Mouse (Mus musculus) adrenal gland, adult 8-10 months (tissue): ENCODE measurements around the gene Cep164. TPM values are rescaled to one million over a fixed set of nuclear protein-coding genes. Genes with fewer than 3 reads are reported as not detected.
A peak's percentile ranks its signal among the peaks of the same experiment; 100 is the strongest.
"Not testable (repeated sequence)": the region's sequence is repeated elsewhere in the genome, so short reads cannot be mapped to it uniquely, and the experiment has no call there.

Experiments
- DNase-seq: peaks from one replicate; pipeline ENCODE4 v3.0.0; 2022
- total RNA-seq, 4 experiments: library from RNA; stranded (reverse); gene quantifications; 2 replicates each; pipeline ENCODE4 v1.2.4; 2022

Gene Cep164
- 10 to 100 TPM; 17.6 to 30.5 (median 23.3) TPM for total RNA-seq

DNA sequence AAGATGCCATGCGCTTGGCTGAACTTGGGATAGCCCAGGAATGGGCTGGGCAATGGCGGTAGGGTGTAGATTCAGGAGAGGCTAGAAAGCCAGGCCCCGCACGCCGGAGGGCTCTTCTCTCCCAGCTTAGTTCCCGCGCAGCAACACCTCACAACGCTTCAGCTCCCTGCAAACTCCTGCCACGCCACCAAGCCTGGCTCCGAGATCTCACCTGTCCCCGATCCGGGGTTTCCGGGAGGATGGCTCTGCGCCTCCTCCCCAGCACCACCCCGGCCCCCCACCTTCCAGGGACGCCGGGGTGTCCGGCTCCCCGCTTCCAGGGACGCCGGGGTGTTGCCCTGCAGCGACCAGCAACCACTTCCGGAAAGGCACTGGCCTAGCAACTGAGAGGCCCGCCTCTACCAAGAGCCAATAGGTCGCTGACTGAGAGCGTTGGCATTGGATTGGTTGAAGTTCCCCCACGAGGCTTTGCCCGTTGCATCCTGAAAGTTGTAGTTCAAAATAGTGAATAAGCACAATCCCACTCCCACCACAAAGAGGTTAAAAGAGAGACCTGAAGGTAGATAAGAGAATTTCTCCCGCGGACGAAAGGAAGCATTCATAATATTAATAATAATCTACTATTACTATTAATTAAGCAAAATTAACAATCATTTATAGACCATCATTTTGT lies at the start of gene Cep164:
Cep164 (minus strand) TSS at position 401 of the 673 bp plus-strand sequence.
- DNase-seq: peak; percentile 90

DNA sequence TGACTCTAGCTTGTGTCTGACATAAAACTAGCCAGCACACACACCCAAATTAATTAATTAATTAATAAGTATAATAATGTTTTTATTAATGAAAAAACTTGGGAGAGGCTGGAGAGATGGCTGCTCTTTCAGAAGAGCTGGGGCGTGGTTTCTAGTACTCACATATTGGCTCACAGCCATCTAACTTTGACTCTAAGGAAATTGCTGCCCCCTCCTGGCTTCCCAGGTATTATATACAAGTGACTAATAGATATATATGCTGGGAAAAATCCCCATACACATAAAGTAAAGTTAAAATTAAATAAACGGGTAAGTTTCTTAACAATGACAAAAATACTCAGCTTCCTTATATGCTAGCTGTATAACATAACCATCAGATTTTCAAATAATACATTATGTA lies 49.4 kb upstream of the Cep164 start:
- no peak for DNase-seq

DNA sequence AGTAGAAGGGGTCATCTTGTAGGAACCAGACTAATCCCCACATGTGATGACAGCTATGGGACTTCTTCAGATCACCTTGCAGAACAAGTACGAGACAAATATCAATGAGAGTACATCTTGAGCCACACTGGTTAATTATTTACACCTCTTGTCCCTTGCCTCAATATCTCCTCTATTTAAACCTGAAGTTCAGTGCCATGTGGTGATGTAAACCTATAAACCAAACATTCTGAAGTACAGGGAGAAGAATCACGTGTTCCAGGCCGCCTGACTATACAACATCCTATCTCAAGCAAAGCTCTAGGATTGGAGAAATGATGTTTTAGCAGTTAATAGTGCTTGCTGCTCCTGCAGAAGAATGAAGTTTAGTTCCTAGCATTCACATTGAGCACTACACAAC lies 41.8 kb upstream of the Cep164 start:
- no peak for DNase-seq

DNA sequence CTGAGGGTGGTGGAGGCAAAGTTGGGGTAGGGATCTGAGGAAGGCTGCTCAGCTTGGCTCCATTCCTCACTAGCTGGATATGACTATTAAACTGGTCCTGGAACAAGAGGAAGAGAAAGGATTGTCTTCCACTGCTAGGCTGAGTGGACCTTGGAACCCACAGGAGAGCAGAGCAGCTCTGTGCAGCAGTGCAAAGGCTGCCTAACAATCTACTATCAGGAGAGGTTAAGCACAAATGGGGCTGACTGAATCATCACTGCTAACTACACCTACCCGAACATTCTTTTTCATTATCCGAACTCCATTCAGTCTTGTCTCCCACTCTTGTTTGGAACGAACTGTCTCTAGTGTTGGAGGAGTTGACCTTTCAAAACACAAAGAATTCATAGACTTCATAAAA lies 40.7 kb upstream of the Cep164 start:
- DNase-seq: no peak

DNA sequence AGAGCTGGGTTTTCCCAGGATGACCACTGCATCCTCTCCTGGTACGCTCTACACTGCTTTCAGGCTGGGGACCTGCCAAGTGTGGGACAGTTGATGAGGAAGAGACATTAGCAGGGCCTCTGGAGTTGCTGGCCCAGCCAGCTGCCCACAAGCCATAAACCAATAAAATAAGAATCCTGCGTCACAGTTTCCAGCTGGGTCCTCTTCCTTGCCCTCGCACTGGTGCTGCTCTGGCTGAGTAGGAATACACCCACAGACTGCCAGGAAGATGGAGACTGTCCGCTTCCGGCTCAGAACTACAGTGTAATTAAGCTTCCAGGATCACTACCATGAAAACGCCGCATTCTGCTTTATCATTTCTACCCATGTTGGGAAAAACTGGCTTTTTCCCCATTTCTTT lies 33.3 kb upstream of the Cep164 start:
- no peak for DNase-seq

DNA sequence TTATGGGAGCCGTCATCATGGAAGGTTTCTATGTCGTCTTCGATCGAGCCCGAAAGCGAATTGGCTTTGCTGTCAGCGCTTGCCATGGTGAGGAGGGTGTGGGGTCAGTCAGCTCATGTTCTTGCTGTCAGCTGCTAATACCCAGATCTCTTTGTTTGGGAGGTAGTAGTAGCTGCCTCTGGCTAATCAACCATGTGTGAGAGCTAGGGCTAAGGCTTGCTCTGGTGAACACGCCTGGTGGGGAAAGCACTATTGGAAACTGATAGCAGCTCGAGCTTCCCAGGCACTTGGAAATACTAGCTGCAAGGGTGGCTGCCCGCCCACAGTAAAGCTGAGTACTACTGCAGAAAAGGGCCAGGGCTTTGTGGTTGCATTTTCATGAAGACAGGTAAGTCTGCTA lies 30.9 kb upstream of the Cep164 start:
- no peak for DNase-seq

DNA sequence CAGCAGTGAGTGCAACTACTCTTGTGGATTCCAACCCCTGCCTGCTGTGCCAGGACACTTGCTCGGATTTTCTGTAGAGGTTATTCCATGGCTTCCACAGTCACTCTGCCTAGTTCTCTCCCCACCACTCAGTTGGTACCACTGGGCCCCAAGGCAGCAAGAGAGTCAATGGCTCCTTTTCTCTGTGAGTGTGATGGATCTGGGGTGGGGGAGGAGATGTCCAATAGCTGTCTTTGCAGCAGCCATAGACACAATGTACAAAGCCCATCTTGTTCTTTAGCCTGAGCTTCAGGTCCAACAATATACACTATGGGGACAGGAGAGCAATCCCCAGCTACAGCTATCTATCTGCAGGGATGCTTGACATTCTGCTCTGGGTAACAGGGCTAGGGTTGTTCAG lies 25.6 kb upstream of the Cep164 start:
- no peak for DNase-seq

DNA sequence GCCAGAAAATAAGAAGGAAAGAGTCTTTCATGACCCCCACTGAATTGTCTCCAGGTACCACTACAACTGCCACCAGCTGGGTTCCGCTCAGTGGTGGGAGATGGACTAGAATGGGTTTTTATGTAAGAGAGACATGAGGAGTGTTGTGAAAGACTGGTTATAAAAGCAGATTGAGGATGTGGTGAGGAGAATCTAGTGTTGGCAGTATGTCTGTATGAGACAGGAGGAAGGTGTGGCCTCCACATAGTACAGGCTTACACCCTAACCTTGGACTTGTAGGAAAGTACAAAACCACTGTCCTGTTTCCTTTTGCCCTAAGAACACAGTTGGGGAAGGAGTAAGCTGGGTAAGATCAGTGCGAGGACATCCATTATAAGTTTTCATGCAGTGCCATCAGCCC lies 25.2 kb upstream of the Cep164 start:
- no peak for DNase-seq

DNA sequence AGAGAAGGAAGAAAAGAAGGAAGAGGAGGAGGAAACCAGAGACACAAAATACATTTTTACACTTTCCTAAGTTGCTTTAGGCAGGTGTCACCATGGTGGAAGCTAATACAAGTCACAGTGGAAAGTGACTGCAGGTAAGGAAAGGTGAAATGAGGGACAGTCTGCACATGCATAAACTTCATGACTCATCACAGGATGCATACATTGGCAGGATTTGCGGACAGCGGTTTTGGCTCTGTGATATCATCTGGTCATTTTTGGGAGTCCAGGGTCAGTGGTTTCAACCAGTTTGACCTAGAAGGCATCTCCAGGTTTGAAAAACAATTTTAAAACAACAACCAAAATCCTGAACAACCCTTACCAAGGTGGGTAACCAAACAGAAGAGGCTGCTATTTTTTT lies 23.3 kb upstream of the Cep164 start:
- no peak for DNase-seq

DNA sequence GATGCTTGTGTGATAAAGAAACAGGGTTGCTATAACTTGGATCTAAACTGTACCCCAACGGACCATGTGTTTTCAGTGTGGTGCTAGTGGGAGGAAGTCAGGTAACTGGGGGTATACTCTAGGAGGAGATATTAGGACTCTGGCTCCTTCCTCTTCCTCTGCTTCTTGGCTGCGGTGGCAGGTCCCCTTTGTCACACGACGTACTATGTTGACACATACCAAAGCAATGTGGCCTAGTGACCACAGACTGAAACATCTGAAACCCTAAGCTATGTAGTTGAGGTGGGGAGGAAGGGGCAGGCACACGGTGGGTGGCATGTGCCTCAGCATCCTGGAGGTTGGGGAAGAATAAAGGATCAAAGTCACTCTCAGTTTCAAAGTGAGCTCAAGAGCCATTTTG lies 22.8 kb upstream of the Cep164 start:
- DNase-seq: no peak

DNA sequence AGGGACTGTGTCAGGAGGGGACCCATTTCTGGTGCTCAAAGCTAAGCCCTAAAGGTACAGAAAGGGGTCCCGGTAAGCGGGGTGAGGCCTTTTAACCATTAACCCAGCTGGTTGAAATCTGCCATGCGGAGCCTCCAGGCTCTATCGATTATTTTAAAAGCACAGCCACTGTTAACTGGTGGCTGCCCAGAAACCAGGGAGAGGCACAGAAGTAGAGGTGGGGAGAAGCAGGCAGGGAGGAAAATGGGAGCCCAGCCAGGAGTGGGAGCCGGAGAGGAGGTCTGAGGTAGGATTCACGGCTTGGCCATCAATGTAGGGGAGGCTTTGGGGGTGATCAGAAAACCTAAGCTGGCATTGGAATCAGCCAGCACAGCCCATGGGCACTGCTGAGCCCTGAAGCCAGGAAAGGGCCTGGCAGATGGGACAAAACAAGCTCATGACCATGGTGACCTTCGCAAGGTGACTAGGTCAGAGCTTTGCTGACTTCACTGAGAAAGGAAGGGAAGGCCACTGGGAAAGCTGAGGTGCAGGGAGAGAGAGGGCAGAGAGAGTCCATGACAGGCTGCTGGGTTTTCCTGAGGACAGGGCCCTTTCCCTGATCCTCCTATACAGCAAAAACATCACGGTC lies 22.2 kb upstream of the Cep164 start:
- DNase-seq: no peak

DNA sequence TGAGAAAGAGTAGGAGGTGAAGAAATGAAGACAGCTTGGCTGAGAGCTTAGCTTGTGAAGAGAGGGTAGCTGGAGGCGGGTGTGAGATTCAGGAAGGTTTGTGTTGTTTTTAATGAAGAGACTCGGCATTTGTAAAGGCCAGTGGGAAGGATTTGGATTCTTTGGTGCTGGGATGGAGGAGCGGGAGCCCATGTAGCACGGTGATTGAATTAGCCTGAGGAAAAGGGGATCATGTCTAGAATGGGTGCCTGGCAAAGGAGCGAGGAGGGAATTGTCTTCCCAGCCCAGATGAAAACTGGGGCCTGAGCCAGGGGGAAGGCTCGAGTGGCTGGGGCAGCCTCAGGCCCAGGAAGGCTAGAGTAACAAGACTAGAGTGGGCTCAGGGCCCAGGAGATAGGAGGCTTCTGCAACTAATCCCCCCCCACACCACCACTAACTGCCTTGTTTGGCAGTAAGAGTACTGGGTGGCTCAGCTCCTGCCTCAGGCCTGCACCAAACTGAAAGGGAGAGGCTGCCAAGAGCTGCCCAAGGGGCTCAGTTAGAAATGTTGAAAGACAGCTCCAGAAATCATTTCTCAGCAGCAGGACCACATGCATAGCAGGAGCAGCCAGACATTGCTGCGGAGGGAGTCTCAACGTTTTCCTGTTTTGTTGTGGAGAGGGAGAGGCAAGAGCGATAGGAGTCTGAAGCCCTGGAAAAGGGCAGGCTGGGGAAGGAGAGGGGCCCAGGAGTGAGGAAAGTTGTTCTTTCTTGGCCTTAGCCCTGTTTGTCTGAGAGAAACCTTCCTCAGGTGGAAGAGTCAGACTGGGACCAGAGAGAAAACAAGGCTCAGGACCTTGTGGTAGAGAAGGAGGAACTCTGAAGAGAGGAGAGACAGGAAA lies 21.3 kb upstream of the Cep164 start:
- DNase-seq: no peak

DNA sequence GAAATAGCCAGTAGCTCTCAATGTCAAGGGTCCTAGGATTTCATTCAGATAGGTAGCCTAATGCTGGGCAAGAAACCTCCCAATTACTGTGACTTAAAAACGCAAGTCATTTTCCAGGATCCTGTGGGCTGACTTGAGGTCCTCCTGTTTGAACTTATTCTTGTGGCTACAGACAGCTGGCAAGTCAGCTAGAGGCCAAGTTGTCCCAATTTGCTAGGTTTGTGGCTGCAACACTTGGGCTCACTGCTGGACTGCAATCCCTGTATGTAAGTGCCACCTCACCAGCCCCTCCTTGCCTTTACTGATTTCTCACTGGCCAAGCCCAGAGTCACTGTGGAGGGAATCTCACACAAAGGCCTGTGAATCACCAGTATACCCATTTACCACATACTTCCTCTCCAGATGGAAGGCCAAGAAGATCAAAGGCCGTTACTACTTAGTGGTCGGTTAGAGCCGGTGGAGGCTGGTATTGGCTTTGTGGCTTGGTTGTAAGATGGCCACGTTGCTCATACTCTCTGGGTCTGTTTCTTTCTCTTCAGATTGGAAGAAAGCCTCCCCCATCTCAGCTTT lies 18.5 kb upstream of the Cep164 start:
- DNase-seq: no peak

DNA sequence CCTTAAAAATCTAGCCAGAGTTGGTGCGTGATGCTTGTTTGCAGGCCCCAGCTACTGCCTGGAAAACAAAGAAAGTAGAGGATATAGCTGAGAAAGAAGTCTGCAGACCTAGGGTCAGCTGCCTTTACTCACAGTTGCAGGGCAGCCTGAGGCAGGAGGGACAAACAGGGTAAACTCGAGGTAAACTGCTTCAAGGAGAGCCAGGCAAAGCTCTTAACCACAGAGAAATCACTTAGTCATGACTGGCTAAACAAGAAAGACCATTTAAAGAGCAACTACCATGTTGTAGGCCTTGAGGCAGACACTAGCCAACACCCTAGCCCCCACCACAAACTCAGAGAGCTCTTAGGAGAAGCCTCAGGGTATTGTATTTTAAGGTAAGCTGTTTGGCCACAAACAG lies 17.7 kb upstream of the Cep164 start:
- not testable (repeated sequence) for DNase-seq

DNA sequence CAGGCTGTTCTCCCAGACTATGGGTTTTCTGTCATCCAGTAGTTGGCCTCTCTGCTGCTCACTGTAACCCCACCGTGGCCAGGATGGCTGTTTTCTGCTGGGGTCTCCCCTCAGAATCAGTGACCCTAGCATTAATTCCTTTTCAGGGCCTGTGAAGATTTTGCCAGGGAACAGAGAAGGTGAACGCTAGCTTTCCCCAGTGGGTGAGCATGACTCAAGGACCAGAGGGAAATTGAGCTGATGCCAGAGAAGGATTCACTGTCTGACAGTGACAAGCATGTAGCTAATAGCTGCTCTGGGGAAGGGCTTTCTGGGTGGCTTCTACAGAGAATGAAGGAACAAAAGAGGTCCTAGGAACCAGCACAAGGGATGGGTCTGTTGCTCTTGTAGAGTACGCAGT lies 17.1 kb upstream of the Cep164 start:
- DNase-seq: no peak

DNA sequence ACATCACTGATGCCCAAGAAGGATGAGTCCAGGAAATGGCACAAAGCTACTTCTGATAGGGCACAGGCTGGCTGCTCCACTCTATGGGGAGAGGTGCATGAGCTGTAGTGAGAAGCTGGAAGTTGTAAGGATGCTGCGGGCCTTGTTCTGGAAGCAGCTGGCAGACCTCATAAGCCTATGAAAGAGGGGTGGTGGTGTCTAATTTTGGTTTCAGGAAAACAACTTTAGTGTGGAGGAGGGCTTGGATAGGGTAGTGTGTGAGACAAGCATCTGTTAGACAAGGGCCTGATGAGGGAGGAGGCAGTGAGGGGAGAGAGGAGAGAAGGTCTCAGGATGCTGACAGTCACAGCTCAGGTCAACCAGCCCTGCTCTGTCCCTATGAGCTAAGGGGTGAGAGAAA lies 15.3 kb upstream of the Cep164 start:
- no peak for DNase-seq

DNA sequence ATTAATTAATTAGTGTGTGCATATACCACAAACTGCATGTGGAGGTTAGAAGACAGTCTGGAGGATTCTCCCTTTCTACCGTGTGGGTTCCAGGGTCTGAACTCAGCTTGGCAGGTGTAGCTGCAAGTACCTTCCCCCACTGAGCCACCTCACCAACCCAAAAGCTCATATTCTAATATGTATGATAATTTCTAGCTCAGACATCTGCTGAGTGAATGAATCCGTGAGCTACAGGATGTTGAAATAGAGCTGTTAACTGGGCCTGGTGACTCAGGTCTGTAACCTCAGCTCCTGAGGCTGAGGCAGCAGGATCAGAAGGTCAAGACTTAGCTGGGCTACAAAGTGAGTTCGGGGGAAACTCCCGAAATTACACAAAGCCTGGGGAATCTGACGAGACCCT lies 14.5 kb upstream of the Cep164 start:
- no peak for DNase-seq

DNA sequence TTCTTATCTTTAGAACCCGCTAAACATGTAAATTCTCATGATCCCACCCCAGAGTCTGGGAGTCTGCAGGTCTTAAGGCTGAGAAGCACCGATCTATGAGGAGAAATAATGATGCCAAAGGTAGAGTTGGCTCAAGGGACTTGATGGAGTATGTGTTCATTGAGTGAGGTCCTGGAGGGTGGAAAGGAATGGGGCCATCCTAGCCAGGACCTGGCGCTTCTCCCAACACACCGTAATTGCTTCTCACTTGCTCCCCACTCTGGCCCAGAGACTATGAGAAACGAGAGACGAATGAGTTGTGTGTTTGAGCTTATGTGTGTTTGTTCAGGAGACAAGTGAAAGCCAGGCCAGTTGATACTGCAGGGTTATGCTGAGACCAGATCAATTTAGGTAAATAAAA lies 13.0 kb upstream of the Cep164 start:
- no peak for DNase-seq

DNA sequence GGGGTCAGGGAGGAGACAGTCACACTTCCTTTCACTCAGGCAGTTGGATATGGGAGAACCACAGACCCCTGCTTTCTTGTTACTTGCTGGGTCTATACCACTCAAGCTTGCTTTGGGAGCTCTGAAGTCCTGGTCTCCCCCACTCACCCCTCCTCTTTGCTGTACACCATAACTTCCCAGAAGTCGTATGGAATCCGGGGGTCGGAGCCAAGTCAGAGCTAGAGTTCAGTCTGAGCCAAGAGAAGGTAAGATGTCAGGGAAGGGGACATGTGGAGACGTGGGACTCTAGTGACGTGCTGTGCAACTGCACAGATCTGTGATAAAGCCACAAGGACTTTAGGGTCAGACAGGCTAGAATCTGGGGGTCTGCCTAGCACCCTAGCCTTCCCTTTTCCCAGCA lies 11.8 kb upstream of the Cep164 start:
- no peak for DNase-seq

DNA sequence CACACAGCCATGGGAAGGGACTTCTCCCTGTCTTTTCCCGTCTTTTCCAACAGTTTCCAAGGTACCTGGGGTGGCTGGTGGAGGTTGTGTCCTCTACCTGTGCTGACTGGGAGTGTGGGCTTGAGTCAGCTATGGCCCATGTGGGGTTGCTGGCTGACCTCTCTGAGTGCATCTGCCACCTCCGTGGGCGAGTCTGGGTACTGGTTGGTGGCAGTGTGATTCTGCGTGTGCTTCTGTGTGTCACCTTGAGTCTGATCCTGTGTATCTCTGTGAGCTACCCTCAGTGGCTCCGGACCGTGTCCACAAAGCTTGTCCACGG lies 11.4 kb upstream of the Cep164 start:
- no peak for DNase-seq

DNA sequence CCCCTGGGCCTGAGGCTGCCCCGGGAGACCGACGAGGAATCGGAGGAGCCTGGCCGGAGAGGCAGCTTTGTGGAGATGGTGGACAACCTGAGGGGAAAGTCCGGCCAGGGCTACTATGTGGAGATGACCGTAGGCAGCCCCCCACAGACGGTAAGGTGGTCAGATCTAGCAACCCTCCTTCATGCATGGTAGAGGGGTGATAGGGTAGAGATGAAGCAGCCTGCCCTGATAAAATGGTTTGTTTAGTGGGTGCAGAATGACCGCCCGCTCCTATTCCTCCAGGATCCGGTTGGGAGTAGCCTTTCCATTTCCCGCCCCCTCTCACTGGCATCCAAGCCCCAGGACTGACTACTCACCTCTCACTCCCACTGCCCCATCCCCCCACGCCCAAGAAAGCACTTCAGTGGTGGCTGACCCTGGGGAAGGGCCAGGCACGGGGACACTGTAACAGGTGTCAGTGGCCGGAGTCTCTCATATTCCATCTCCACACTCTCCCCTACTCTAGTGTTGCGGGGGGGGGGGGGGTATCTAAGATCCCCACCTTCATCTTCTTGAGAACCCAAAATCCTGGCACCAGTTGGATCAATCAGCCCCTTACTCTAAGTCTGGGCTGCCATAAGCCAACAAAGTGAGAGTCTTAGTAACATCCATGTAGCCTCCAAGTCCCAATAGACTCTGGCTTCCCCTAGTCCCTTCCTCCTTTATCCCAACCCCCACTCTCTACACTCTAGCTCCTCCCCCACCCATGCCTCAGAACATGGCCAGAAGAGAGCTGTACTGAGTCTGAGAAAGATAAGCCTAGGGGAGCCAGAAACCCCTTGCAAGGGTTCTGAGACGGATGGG lies 10.9 kb upstream of the Cep164 start:
- no peak for DNase-seq

DNA sequence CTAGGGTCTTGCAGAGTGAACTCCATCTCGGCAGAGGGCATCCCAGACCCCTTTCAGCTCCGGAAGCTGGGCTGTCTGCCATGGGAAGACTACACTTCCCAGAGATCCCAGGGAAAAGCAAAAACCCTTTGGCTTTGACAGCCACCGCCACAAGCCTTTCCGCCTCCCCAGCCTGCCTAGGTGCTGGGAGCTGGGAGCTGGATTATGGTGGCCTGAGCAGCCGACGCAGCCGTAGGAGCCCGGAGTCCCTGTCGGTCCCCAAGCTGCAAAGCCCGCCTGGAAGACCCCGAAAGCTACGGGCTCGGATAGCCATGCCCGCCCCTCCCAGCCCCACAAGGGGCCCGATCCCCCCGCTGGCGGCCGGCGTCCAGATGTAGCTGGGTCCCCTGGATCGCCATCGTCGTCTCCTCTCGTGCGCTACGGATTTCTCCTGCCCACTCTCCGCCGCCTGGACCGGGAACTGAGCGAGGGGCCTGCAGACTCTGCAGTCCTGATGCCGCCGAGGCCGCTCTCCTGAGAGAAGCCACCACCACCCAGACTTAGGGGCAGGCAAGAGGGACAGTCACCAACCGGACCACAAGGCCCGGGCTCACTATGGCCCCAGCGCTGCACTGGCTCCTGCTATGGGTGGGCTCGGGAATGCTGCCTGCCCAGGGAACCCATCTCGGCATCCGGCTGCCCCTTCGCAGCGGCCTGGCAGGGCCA lies 10.1 kb upstream of the Cep164 start, which contains the start of gene Bace1:
Bace1 (plus strand) TSS at position 147 of the 705 bp plus-strand sequence.
- DNase-seq: peak; percentile 64
